Mouse (Mus musculus): ENCODE measurements around the gene Phactr2. TPM values are rescaled to one million over a fixed set of nuclear protein-coding genes. Genes with fewer than 3 reads are reported as not detected.

Phactr2 gene
- polyA plus RNA-seq, 1 experiment from 2014 or later = 25.5 TPM

- Histone ChIP-seq H3K4me3 (no peak overlapping the region), H3K4me2 (no peak overlapping the region), H3K4me1 (peaks cover 19% of the 10 kb centered on the region), H3K9ac (no peak overlapping the region), H3K27me3 (no peaks in the 10 kb centered on the region), H3K9me3 (no peaks in the 10 kb centered on the region), H3K36me3 (no peaks in the 10 kb centered on the region), H3K27ac (no peak overlapping the region)
- ATAC-seq (ENCODE audit: insufficient number of reproducible peaks, low FRiP score, low TSS enrichment, low read depth) = no peak
- WGBS = 77% methylated on average over 17 of the region's 17 CpGs
Observed at GRCm38 (mm10) chr10:13424508-13424907, 49.7 kb downstream of the Phactr2 start.

GRCm38 (mm10) chr10:13424015-13424414 is 50.2 kb downstream of the Phactr2 start:
- 59% methylated on average over 10 of the region's 10 CpGs for WGBS
- Histone ChIP-seq H3K36me3 (no peaks in the 10 kb centered on the region), H3K9ac (no peak overlapping the region), H3K9me3 (no peaks in the 10 kb centered on the region), H3K4me3 (no peak overlapping the region), H3K4me1 (peaks cover 16% of the 10 kb centered on the region), H3K27me3 (no peaks in the 10 kb centered on the region), H3K4me2 (no peak overlapping the region), H3K27ac (no peak overlapping the region)
- ATAC-seq (ENCODE audit: insufficient number of reproducible peaks, low FRiP score, low TSS enrichment, low read depth) = no peak

GRCm38 (mm10) chr10:13422121-13422520 is 52.1 kb downstream of the Phactr2 start:
- Histone ChIP-seq H3K4me3 (no peak overlapping the region), H3K27ac (no peak overlapping the region), H3K4me2 (no peak overlapping the region), H3K4me1 (peaks cover 9% of the 10 kb centered on the region), H3K9me3 (no peaks in the 10 kb centered on the region), H3K9ac (no peak overlapping the region), H3K27me3 (no peaks in the 10 kb centered on the region), H3K36me3 (no peaks in the 10 kb centered on the region)
- WGBS = 84% methylated on average over 9 of the region's 9 CpGs
- no peak for ATAC-seq (ENCODE audit: insufficient number of reproducible peaks, low FRiP score, low TSS enrichment, low read depth)

GRCm38 (mm10) chr10:13419246-13419645 is 55.0 kb downstream of the Phactr2 start:
- Histone ChIP-seq H3K27ac (no peak overlapping the region), H3K9me3 (no peaks in the 10 kb centered on the region), H3K4me2 (no peak overlapping the region), H3K27me3 (no peaks in the 10 kb centered on the region), H3K4me3 (no peak overlapping the region), H3K4me1 (peaks cover 6% of the 10 kb centered on the region), H3K36me3 (no peaks in the 10 kb centered on the region), H3K9ac (no peak overlapping the region)
- no peak for ATAC-seq (ENCODE audit: insufficient number of reproducible peaks, low FRiP score, low TSS enrichment, low read depth)
- 19% methylated on average over 4 of the region's 4 CpGs for WGBS

GRCm38 (mm10) chr10:13415489-13416104 is 58.6 kb downstream of the Phactr2 start:
- H3K27ac ChIP-seq = no peak overlapping the region
- peaks cover 2% of the 10 kb centered on the region for H3K4me1 ChIP-seq
- WGBS = 40% methylated on average over 8 of the region's 8 CpGs
- H3K9me3 ChIP-seq = no peaks in the 10 kb centered on the region
- H3K36me3 ChIP-seq = no peaks in the 10 kb centered on the region
- no peak overlapping the region for H3K4me3 ChIP-seq
- no peak for ATAC-seq (ENCODE audit: insufficient number of reproducible peaks, low FRiP score, low TSS enrichment, low read depth)
- no peak overlapping the region for H3K4me2 ChIP-seq
- no peaks in the 10 kb centered on the region for H3K27me3 ChIP-seq
- H3K9ac ChIP-seq = no peak overlapping the region

GRCm38 (mm10) chr10:13412202-13412923 is 61.8 kb downstream of the Phactr2 start:
- H3K4me1 ChIP-seq = peaks cover 2% of the 10 kb centered on the region
- H3K4me2 ChIP-seq = no peak overlapping the region
- no peaks in the 10 kb centered on the region for H3K27me3 ChIP-seq
- no peak overlapping the region for H3K4me3 ChIP-seq
- 91% methylated on average over 19 of the region's 19 CpGs for WGBS
- H3K27ac ChIP-seq = no peak overlapping the region
- no peak overlapping the region for H3K9ac ChIP-seq
- no peaks in the 10 kb centered on the region for H3K9me3 ChIP-seq
- no peaks in the 10 kb centered on the region for H3K36me3 ChIP-seq
- no peak for ATAC-seq (ENCODE audit: insufficient number of reproducible peaks, low FRiP score, low TSS enrichment, low read depth)

- Histone ChIP-seq H3K36me3 (no peaks in the 10 kb centered on the region), H3K4me1 (peaks cover 2% of the 10 kb centered on the region), H3K27me3 (no peaks in the 10 kb centered on the region), H3K27ac (no peak overlapping the region), H3K4me3 (no peak overlapping the region), H3K9me3 (no peaks in the 10 kb centered on the region), H3K9ac (no peak overlapping the region), H3K4me2 (no peak overlapping the region)
- WGBS = 85% methylated on average over 3 of the region's 3 CpGs
- ATAC-seq (ENCODE audit: insufficient number of reproducible peaks, low FRiP score, low TSS enrichment, low read depth) = no peak
Observed at GRCm38 (mm10) chr10:13411056-13411455, 63.2 kb downstream of the Phactr2 start.

GRCm38 (mm10) chr10:13401971-13402370 is 72.2 kb downstream of the Phactr2 start:
- no peak overlapping the region for H3K4me3 ChIP-seq
- H3K9me3 ChIP-seq = no peaks in the 10 kb centered on the region
- no peak overlapping the region for H3K9ac ChIP-seq
- H3K4me2 ChIP-seq = no peak overlapping the region
- WGBS = 82% methylated on average over 1 of the region's 1 CpGs
- no peak for ATAC-seq (ENCODE audit: insufficient number of reproducible peaks, low FRiP score, low TSS enrichment, low read depth)
- H3K4me1 ChIP-seq = no peaks in the 10 kb centered on the region
- H3K27ac ChIP-seq = no peak overlapping the region
- H3K36me3 ChIP-seq = no peaks in the 10 kb centered on the region
- H3K27me3 ChIP-seq = no peaks in the 10 kb centered on the region

GRCm38 (mm10) chr10:13395753-13396152 is 78.5 kb downstream of the Phactr2 start:
- Histone ChIP-seq H3K4me3 (no peak overlapping the region), H3K36me3 (no peaks in the 10 kb centered on the region), H3K9me3 (no peaks in the 10 kb centered on the region), H3K4me2 (no peak overlapping the region), H3K9ac (no peak overlapping the region), H3K27me3 (no peaks in the 10 kb centered on the region), H3K27ac (no peak overlapping the region), H3K4me1 (no peaks in the 10 kb centered on the region)
- no peak for ATAC-seq (ENCODE audit: insufficient number of reproducible peaks, low FRiP score, low TSS enrichment, low read depth)
- 67% methylated on average over 3 of the region's 3 CpGs for WGBS

- Histone ChIP-seq H3K4me3 (no peak overlapping the region), H3K4me1 (no peaks in the 10 kb centered on the region; the same call in 1 of the 2 replicates), H3K27ac (no peak overlapping the region), H3K36me3 (no peaks in the 10 kb centered on the region), H3K9me3 (no peaks in the 10 kb centered on the region), H3K4me2 (no peak overlapping the region), H3K27me3 (no peaks in the 10 kb centered on the region), H3K9ac (no peak overlapping the region)
- ATAC-seq (ENCODE audit: insufficient number of reproducible peaks, low FRiP score, low TSS enrichment, low read depth) = no peak
- WGBS = 71% methylated on average over 4 of the region's 4 CpGs
Observed at GRCm38 (mm10) chr10:13394000-13394399, 80.2 kb downstream of the Phactr2 start.

- Histone ChIP-seq H3K27ac (peak overlapping the region; percentile 71), H3K27me3 (no peaks in the 10 kb centered on the region), H3K36me3 (no peaks in the 10 kb centered on the region), H3K4me2 (peak overlapping the region; percentile 45), H3K9me3 (no peaks in the 10 kb centered on the region), H3K9ac (no peak overlapping the region), H3K4me1 (peaks cover 6% of the 10 kb centered on the region), H3K4me3 (peak overlapping the region; percentile 27)
- 9% methylated on average over 11 of the region's 11 CpGs for WGBS
- peak; percentile 44; the same call in 1 of the 2 replicates for ATAC-seq (ENCODE audit: insufficient number of reproducible peaks, low FRiP score, low TSS enrichment, low read depth)
Observed at GRCm38 (mm10) chr10:13388116-13388922, 85.9 kb downstream of the Phactr2 start.

- H3K9ac ChIP-seq = no peak overlapping the region
- H3K36me3 ChIP-seq = no peaks in the 10 kb centered on the region
- no peak overlapping the region for H3K4me2 ChIP-seq
- 32% methylated on average over 3 of the region's 3 CpGs for WGBS
- H3K4me1 ChIP-seq = peaks cover 6% of the 10 kb centered on the region
- H3K9me3 ChIP-seq = no peaks in the 10 kb centered on the region
- H3K27me3 ChIP-seq = no peaks in the 10 kb centered on the region
- H3K4me3 ChIP-seq = no peak overlapping the region
- no peak overlapping the region for H3K27ac ChIP-seq
- ATAC-seq (ENCODE audit: insufficient number of reproducible peaks, low FRiP score, low TSS enrichment, low read depth) = no peak
Observed at GRCm38 (mm10) chr10:13384866-13385265, 89.3 kb downstream of the Phactr2 start.

Measured in limb, embryonic 15.5 days (tissue).